Mouse (Mus musculus) midbrain, postnatal 0 days (tissue): ENCODE results near the gene Atg16l1. TPM values are rescaled to one million over a fixed set of nuclear protein-coding genes. Genes with fewer than 3 reads are reported as not detected.

Experiments
- ATAC-seq: fragments of 200-750 bp; cut with Nextera tagmentation; 2 replicates; pipeline ENCODE4 v1.8.0; 2017; ENCODE audit warnings: moderate number of reproducible peaks, mild to moderate bottlenecking, moderate TSS enrichment, moderate library complexity; ENCODE audit not compliant: low FRiP score
- DNase-seq: peaks from one replicate; pipeline ENCODE4 v3.0.0-alpha.2; 2015; ENCODE audit warnings: low spot score
- H3K27ac ChIP-seq: fragments of 300-500 bp; sonication (generic); 2 replicates; pipeline ENCODE4 v1.5.1; 2014; ENCODE audit warnings: low read depth, mild to moderate bottlenecking, low read length, mixed read lengths
- H3K27me3 ChIP-seq: fragments of 300-500 bp; sonication (generic); 2 replicates; pipeline ENCODE4 v1.6.1; 2014; ENCODE audit warnings: low read length, control low read depth, mixed read lengths; ENCODE audit not compliant: insufficient read depth
- H3K36me3 ChIP-seq: fragments of 300-500 bp; sonication (generic); 2 replicates; pipeline ENCODE4 v1.6.1; 2014; ENCODE audit warnings: low read length, control low read depth, mixed read lengths; ENCODE audit not compliant: insufficient read depth
- H3K4me1 ChIP-seq: fragments of 300-500 bp; sonication (generic); 2 replicates; pipeline ENCODE4 v1.6.1; 2014; ENCODE audit warnings: mild to moderate bottlenecking, control low read depth, antibody characterized with exemption, low read length, mixed read lengths; ENCODE audit not compliant: insufficient read depth
- H3K4me2 ChIP-seq: fragments of 300-500 bp; sonication (generic); 2 replicates; pipeline ENCODE4 v1.6.1; 2014; ENCODE audit warnings: low read depth, mild to moderate bottlenecking, low read length, mixed read lengths; ENCODE audit not compliant: poor library complexity, severe bottlenecking
- H3K4me3 ChIP-seq: fragments of 300-500 bp; sonication (generic); 2 replicates; pipeline ENCODE4 v1.5.1; 2014; ENCODE audit warnings: low read depth, mild to moderate bottlenecking, low read length, moderate library complexity
- H3K9ac ChIP-seq: fragments of 300-500 bp; sonication (generic); replicated peaks from 2 replicates; pipeline ENCODE4 v1.6.1; 2014; ENCODE audit warnings: mild to moderate bottlenecking, low read length, moderate library complexity, mixed read lengths; ENCODE audit not compliant: poor library complexity, severe bottlenecking
- H3K9me3 ChIP-seq: fragments of 300-500 bp; sonication (generic); 2 replicates; pipeline ENCODE4 v1.6.1; 2016; ENCODE audit warnings: low read length, control low read depth
- CTCF ChIP-seq: IDR thresholded peaks from 2 replicates; pipeline ENCODE4 v1.5.1; 2016; ENCODE audit warnings: antibody characterized with exemption, mild to moderate bottlenecking
- WGBS: fragments of 180-500 bp; shearing (Covaris S2); extraction: QIAGEN DNeasy Blood & Tissue Kit; methylation state at CpG from one replicate; pipeline ENCODE4 v1.1.7; 2014; 5-methylcytosine and 5-hydroxymethylcytosine counted together
- polyA plus RNA-seq: library from polyadenylated mRNA; unstranded; fragments of >200 nt; fragmentation: Nextera tagmentation; extraction: Ambion mirVana; gene quantifications from 2 replicates; pipeline ENCODE4 v1.2.1, GENCODE M21; 2015
- total RNA-seq: library from RNA; depleted of rRNA; stranded (reverse); fragments of >200 nt; gene quantifications from 2 replicates; pipeline ENCODE4 v1.2.3, GENCODE M21; 2014

The Atg16l1 gene
- total and polyA plus RNA-seq, 2 experiments from 2014 or later = 65.4 to 69.5 TPM

- Histone ChIP-seq H3K9ac (no peak overlapping the region), H3K36me3 (no peaks in the 10 kb centered on the region), H3K4me2 (no peak overlapping the region), H3K4me3 (no peak overlapping the region), H3K4me1 (no peaks in the 10 kb centered on the region; the same call in 1 of the 2 replicates), H3K9me3 (no peaks in the 10 kb centered on the region), H3K27me3 (no peaks in the 10 kb centered on the region), H3K27ac (no peak overlapping the region)
- ATAC-seq (no peak), DNase-seq (no peak)
- no peak for TF ChIP-seq CTCF
- WGBS = 84% methylated on average over 1 of the region's 1 CpGs
Measured at GRCm38 (mm10) chr1:87712614-87712971, 43.1 kb upstream of the Atg16l1 start.

GRCm38 (mm10) chr1:87721382-87721781, 34.3 kb upstream of the Atg16l1 start:
- H3K27me3 ChIP-seq = no peaks in the 10 kb centered on the region
- no peaks in the 10 kb centered on the region for H3K9me3 ChIP-seq
- no peak overlapping the region for H3K9ac ChIP-seq
- H3K4me2 ChIP-seq = no peak overlapping the region
- H3K4me3 ChIP-seq = no peak overlapping the region
- no peaks in the 10 kb centered on the region for H3K36me3 ChIP-seq
- H3K27ac ChIP-seq = no peak overlapping the region
- no peaks in the 10 kb centered on the region for H3K4me1 ChIP-seq
- ATAC-seq (no peak), DNase-seq (peak; percentile 76)
- 37% methylated on average over 8 of the region's 8 CpGs for WGBS
- TF ChIP-seq CTCF = peak; percentile 83

- Histone ChIP-seq H3K4me1 (no peaks in the 10 kb centered on the region), H3K36me3 (no peaks in the 10 kb centered on the region), H3K27ac (no peak overlapping the region), H3K27me3 (no peaks in the 10 kb centered on the region), H3K4me3 (no peak overlapping the region), H3K9ac (no peak overlapping the region), H3K4me2 (no peak overlapping the region), H3K9me3 (no peaks in the 10 kb centered on the region)
- WGBS = 57% methylated on average over 2 of the region's 2 CpGs
- ATAC-seq (no peak), DNase-seq (no peak)
- TF ChIP-seq CTCF = no peak
Measured at GRCm38 (mm10) chr1:87722081-87722480, 33.6 kb upstream of the Atg16l1 start.

GRCm38 (mm10) chr1:87723351-87723750, 32.3 kb upstream of the Atg16l1 start:
- Histone ChIP-seq H3K27ac (no peak overlapping the region), H3K9me3 (no peaks in the 10 kb centered on the region), H3K36me3 (no peaks in the 10 kb centered on the region), H3K27me3 (no peaks in the 10 kb centered on the region), H3K4me2 (no peak overlapping the region), H3K4me3 (no peak overlapping the region), H3K9ac (no peak overlapping the region), H3K4me1 (no peaks in the 10 kb centered on the region)
- no peak for DNase-seq
- no peak for TF ChIP-seq CTCF
- WGBS = 82% methylated on average over 4 of the region's 4 CpGs
- no peak for ATAC-seq

GRCm38 (mm10) chr1:87729070-87729469, 26.6 kb upstream of the Atg16l1 start:
- Histone ChIP-seq H3K9ac (no peak overlapping the region), H3K4me1 (no peaks in the 10 kb centered on the region), H3K27me3 (no peaks in the 10 kb centered on the region), H3K27ac (no peak overlapping the region), H3K36me3 (peaks cover 5% of the 10 kb centered on the region; the same call in 1 of the 2 replicates), H3K9me3 (no peaks in the 10 kb centered on the region), H3K4me2 (no peak overlapping the region), H3K4me3 (no peak overlapping the region)
- ATAC-seq = no peak
- TF ChIP-seq CTCF = no peak
- 77% methylated on average over 2 of the region's 2 CpGs for WGBS
- no peak for DNase-seq

GRCm38 (mm10) chr1:87729850-87730249, 25.8 kb upstream of the Atg16l1 start:
- peaks cover 5% of the 10 kb centered on the region; the same call in 1 of the 2 replicates for H3K36me3 ChIP-seq
- H3K9me3 ChIP-seq = no peaks in the 10 kb centered on the region
- ATAC-seq (no peak), DNase-seq (no peak)
- no peak for TF ChIP-seq CTCF
- no peak overlapping the region for H3K9ac ChIP-seq
- H3K27me3 ChIP-seq = no peaks in the 10 kb centered on the region
- no peak overlapping the region for H3K4me2 ChIP-seq
- H3K27ac ChIP-seq = no peak overlapping the region
- WGBS = 87% methylated on average over 6 of the region's 6 CpGs
- no peak overlapping the region for H3K4me3 ChIP-seq
- no peaks in the 10 kb centered on the region for H3K4me1 ChIP-seq
